7 mouse cellular contexts compared by ENCODE assay signal in the genomic region with DNA sequence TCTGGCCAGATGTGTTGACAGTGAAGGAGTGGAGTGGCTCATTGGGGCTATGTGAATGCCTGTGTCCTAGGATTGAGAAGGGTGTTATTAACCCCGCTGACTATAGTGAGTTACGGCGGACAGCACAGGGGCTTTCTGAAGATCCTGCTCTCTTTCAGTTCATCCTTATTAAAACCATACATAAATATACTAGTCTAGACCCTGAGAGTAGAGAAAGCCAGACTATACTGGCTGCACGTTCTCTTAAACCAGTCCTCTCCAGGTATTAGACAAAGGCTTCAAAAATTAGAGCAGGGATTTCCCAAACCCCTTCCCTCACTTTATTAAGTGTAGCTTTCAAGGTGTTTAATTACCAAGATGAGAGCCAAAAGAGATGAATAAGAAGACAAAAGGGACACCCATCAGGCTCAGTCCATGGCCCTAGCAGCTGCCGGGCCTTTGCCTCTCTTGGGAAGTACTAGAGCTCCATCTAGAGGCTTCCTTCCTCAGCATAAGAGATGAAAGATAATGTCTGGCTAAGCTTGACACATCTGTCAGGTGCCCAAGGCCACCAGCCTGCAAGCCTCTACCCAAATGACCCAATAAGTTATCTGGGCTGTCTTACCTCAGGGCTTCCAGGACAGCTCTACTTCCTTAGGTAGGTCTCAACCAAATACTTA. TPM values are rescaled to one million over a fixed set of nuclear protein-coding genes. Genes with fewer than 3 reads are reported as not detected.
DNase-seq lines count a peak whose midpoint lies in the region; ATAC-seq and TF ChIP-seq lines count a peak whose summit lies in the region.

No protein-coding gene starts in this region.

- no peak overlapping the region for H3K4me3 ChIP-seq in ES-E14 (ENCODE audit: insufficient read depth in 1 of 2, low read depth in 1 of 2, low read length in 2 of 2, poor library complexity in 1 of 2, severe bottlenecking in 1 of 2)
- no peak overlapping the region for H3K4me3 ChIP-seq in hindbrain, embryonic 11.5 days (ENCODE audit: low read depth, low read length)
- no peak overlapping the region for H3K4me3 ChIP-seq in layer of hippocampus, adult 2 months

- in situ Hi-C loops in ES-E14 (cut with MboI; ENCODE audit: low sequenced_read_pairs in 2 of 2, unreplicated experiment in 2 of 2), result loop anchor here (5.0 to 10.0 kb wide), 2 partner anchors 84 to 87 kb away; a partner anchor contains a TSS

- H3K27ac ChIP-seq in ES-E14 (ENCODE audit: insufficient read depth, low read depth, low read length, poor library complexity, severe bottlenecking), result no peak overlapping the region
- no peak overlapping the region for H3K27ac ChIP-seq in hindbrain, embryonic 11.5 days (ENCODE audit: low read depth, low read length)
- no peak overlapping the region for H3K27ac ChIP-seq in layer of hippocampus, adult 2 months

- H3K4me1 ChIP-seq in ES-E14 (ENCODE audit: control insufficient read depth in 2 of 2, insufficient read depth in 2 of 2, low read length in 2 of 2, poor library complexity in 1 of 2), result no peaks in the 10 kb centered on the region; a peak in 1 of 4 replicates
- H3K4me1 ChIP-seq in hindbrain, embryonic 11.5 days (replicated peaks; ENCODE audit: control insufficient read depth, insufficient read depth, low read length), result no peaks in the 10 kb centered on the region

- no peak overlapping the region for H3K4me2 ChIP-seq in hindbrain, embryonic 11.5 days (replicated peaks; ENCODE audit: low read depth, low read length)

- peak; percentile 61; the same call in 1 of the 2 replicates for ATAC-seq in hindbrain, embryonic 11.5 days (ENCODE audit: low FRiP score)

- H3K27me3 ChIP-seq in hindbrain, embryonic 11.5 days (ENCODE audit: control insufficient read depth, insufficient read depth, low read length), result no peaks in the 10 kb centered on the region

- no peak overlapping the region for H3K9ac ChIP-seq in ES-E14 (ENCODE audit: insufficient read depth, low read depth, low read length, poor library complexity, severe bottlenecking)
- no peak overlapping the region for H3K9ac ChIP-seq in hindbrain, embryonic 11.5 days (ENCODE audit: low read depth, low read length)

- WGBS in hindbrain, embryonic 11.5 days, result 59% methylated on average over 5 of the region's 5 CpGs

- TF ChIP-seq CTCF in layer of hippocampus, adult 2 months (conservative IDR thresholded peaks at IDR 0.05), result peak; percentile 93

- H3K9me3 ChIP-seq in ES-E14 (ENCODE audit: control insufficient read depth, insufficient read depth, low read depth, low read length), result no peaks in the 10 kb centered on the region
- no peaks in the 10 kb centered on the region for H3K9me3 ChIP-seq in hindbrain, embryonic 11.5 days (ENCODE audit: control insufficient read depth, low read length)

- no peaks in the 10 kb centered on the region for H3K36me3 ChIP-seq in ES-E14 (ENCODE audit: control insufficient read depth, insufficient read depth, low read length, poor library complexity, severe bottlenecking)
- no peaks in the 10 kb centered on the region for H3K36me3 ChIP-seq in hindbrain, embryonic 11.5 days (ENCODE audit: control insufficient read depth, insufficient read depth, low read length)

- DNase-seq in A20 (ENCODE audit: low read depth, low spot score) (peak; percentile 59), ES-E14 (ENCODE audit: low read depth, low spot score) (no peak)
- peak; percentile 91 for DNase-seq in embryo, embryonic 11 days
- DNase-seq in hindbrain, embryonic 11.5 days (ENCODE audit: low spot score), result peak; percentile 76
- DNase-seq in layer of hippocampus, adult 2 months (ENCODE audit: low spot score in 2 of 2), result peak; percentile 53 to 62
- peak; percentile 27 for DNase-seq in lung, postnatal 14 days
- peak; percentile 49 to 58 for DNase-seq in right cerebral cortex, postnatal 10 days (ENCODE audit: low spot score in 2 of 2)

TF ChIP-seq in ES-E14, 5 proteins besides CTCF, POLR2A, EP300 and RAD21:
- TF ChIP-seq MAFK (IDR thresholded peaks at IDR 0.05; ENCODE audit: insufficient read depth, low read depth, low read length), result no peak
- TF ChIP-seq ZC3H11A (IDR thresholded peaks at IDR 0.05; ENCODE audit: borderline replicate concordance, low read depth, low read length), result peak; percentile 92

RNA-seq across cellular contexts. Expression of a gene that starts 42.0 kb away (rescaled TPM):
- 40.3 and 51.0 TPM in 2 replicates for total RNA-seq in ES-E14 (2012; rRNA removed)
- 66.0 and 76.6 TPM in 2 replicates for polyA plus RNA-seq in hindbrain, embryonic 11.5 days (2014; fragmentation: Nextera tagmentation; extraction: Ambion mirVana)
- 10 to 100 TPM; 51.7 to 53.4 TPM for total RNA-seq in layer of hippocampus, adult 2 months (2021)

RNA-seq across cellular contexts. Expression of a gene that starts 57.0 kb away (rescaled TPM):
- total RNA-seq in ES-E14 (2012; rRNA removed), result 16.9 and 22.5 TPM in 2 replicates
- 1,117 and 1,232 TPM in 2 replicates for polyA plus RNA-seq in hindbrain, embryonic 11.5 days (2014; fragmentation: Nextera tagmentation; extraction: Ambion mirVana)
- total RNA-seq in layer of hippocampus, adult 2 months (2021), result under 1 TPM in 1 of 2 experiments, not detected in 1; 0.93 TPM
